In the genomic region with DNA sequence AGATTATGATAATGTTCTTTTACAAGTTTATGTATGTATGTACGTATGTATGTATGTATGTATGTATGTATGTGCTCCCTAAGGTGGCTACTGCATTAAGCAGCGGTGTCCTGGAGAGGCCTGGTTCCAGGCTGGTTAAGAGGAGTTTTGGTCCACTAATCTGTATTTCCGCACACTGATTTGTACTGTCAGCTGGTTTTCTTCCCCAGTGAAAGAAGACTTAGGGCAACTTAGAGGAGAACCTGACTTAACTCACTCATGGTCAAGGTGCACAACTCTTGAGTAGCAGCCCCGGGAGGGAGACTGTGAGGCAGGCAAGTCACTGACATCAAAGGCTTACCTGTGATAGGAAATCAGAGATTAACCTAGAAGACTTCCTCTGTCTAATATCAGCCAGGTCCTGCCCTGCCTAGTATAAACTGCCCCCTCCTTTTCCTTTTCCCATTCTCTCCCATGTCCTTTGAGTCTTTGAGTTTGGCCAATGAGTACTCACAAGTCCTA, we compare ENCODE assay signal across 9 mouse cellular contexts. TPM values are rescaled to one million over a fixed set of nuclear protein-coding genes. Genes with fewer than 3 reads are reported as not detected.
DNase-seq lines count a peak whose midpoint lies in the region; ATAC-seq and TF ChIP-seq lines count a peak whose summit lies in the region.
"Had no signal": no experiment of that assay in that cellular context is flagged by ENCODE, and none has a peak within 500 bp of the region (broad histone marks: within the 10 kb centered on the region; RNA-seq: fewer than 3 reads in every experiment).

No protein-coding gene starts in this region.

- no peak for TF ChIP-seq POLR2A in embryonic fibroblast, embryonic 13.5 days (IDR thresholded peaks at IDR 0.05; ENCODE audit: low read depth, low read length)

- DNase-seq in lung, postnatal 0 days (ENCODE audit: low spot score): no peak
- no peak for DNase-seq in limb, embryonic 11.5 days (ENCODE audit: low spot score)
- no peak for DNase-seq in right cerebral cortex, postnatal 14 days
- DNase-seq in layer of hippocampus, adult 8-10 months (ENCODE audit: low spot score in 2 of 2): no peak

- H3K9me3 ChIP-seq in lung, embryonic 16.5 days (ENCODE audit: control insufficient read depth, low read length): no peaks in the 10 kb centered on the region
- H3K9me3 ChIP-seq in lung, postnatal 0 days (ENCODE audit: low read length): no peaks in the 10 kb centered on the region
- no peaks in the 10 kb centered on the region for H3K9me3 ChIP-seq in limb, embryonic 11.5 days (ENCODE audit: control insufficient read depth, low read length)
- H3K9me3 ChIP-seq in stomach, embryonic 15.5 days: no peaks in the 10 kb centered on the region

- H3K4me1 ChIP-seq in lung, embryonic 16.5 days (replicated peaks; ENCODE audit: control insufficient read depth, insufficient read depth, low read length): peaks cover 23% of the 10 kb centered on the region
- peaks cover 6% of the 10 kb centered on the region; the same call in 1 of the 2 replicates for H3K4me1 ChIP-seq in lung, postnatal 0 days (ENCODE audit: insufficient read depth, low read depth, low read length)
- H3K4me1 ChIP-seq in embryonic fibroblast, embryonic 13.5 days (ENCODE audit: control insufficient read depth, insufficient read depth, low read length): peaks cover 3% of the 10 kb centered on the region; the same call in 1 of the 2 replicates
- H3K4me1 ChIP-seq in limb, embryonic 11.5 days (ENCODE audit: control insufficient read depth, insufficient read depth, low read length): 0 out of 2 replicates have a peak, but pooled peaks cover 5% of the 10 kb centered on the region
- H3K4me1 ChIP-seq in stomach, embryonic 15.5 days: peaks cover 8% of the 10 kb centered on the region

- H3K27ac ChIP-seq in lung, embryonic 16.5 days (ENCODE audit: low read length): peak overlapping the region; percentile 84
- no peak overlapping the region for H3K27ac ChIP-seq in lung, postnatal 0 days (ENCODE audit: low read length)
- no peak overlapping the region for H3K27ac ChIP-seq in embryonic fibroblast, embryonic 13.5 days (ENCODE audit: insufficient read depth, low read length)
- H3K27ac ChIP-seq in limb, embryonic 11.5 days (replicated peaks; ENCODE audit: low read depth, low read length): peak overlapping the region; percentile 89
- H3K27ac ChIP-seq in stomach, embryonic 15.5 days: peak overlapping the region; percentile 76

- no peaks in the 10 kb centered on the region for H3K27me3 ChIP-seq in lung, embryonic 16.5 days (ENCODE audit: control insufficient read depth, insufficient read depth, low read depth, low read length)
- H3K27me3 ChIP-seq in lung, postnatal 0 days (replicated peaks; ENCODE audit: insufficient read depth, low read length): no peaks in the 10 kb centered on the region
- no peaks in the 10 kb centered on the region for H3K27me3 ChIP-seq in limb, embryonic 11.5 days (ENCODE audit: control insufficient read depth, insufficient read depth, low read length)
- H3K27me3 ChIP-seq in stomach, embryonic 15.5 days (replicated peaks): no peaks in the 10 kb centered on the region

- peak overlapping the region; percentile 68 for H3K4me2 ChIP-seq in lung, embryonic 16.5 days (ENCODE audit: low read depth, low read length)
- H3K4me2 ChIP-seq in lung, postnatal 0 days (replicated peaks; ENCODE audit: low read depth, low read length): no peak overlapping the region
- H3K4me2 ChIP-seq in limb, embryonic 11.5 days (ENCODE audit: low read depth, severe bottlenecking): peak overlapping the region; percentile 60
- peak overlapping the region; percentile 54 for H3K4me2 ChIP-seq in stomach, embryonic 15.5 days

- H3K4me3 ChIP-seq in lung, embryonic 16.5 days (ENCODE audit: low read length): peak overlapping the region; percentile 62
- H3K4me3 ChIP-seq in lung, postnatal 0 days (ENCODE audit: low read depth, low read length): no peak overlapping the region
- H3K4me3 ChIP-seq in embryonic fibroblast, embryonic 13.5 days (ENCODE audit: insufficient read depth, low read length): peak overlapping the region; percentile 55
- H3K4me3 ChIP-seq in limb, embryonic 11.5 days (ENCODE audit: low read depth, low read length): peak overlapping the region; percentile 40
- peak overlapping the region; percentile 44 for H3K4me3 ChIP-seq in stomach, embryonic 15.5 days (replicated peaks)

- TF ChIP-seq CTCF in lung, postnatal 0 days (IDR thresholded peaks at IDR 0.05): no peak
- TF ChIP-seq CTCF in embryonic fibroblast, embryonic 13.5 days (IDR thresholded peaks at IDR 0.05; ENCODE audit: borderline replicate concordance, insufficient read depth, low read length): no peak

- H3K36me3 ChIP-seq in lung, embryonic 16.5 days (ENCODE audit: control insufficient read depth, insufficient read depth, low read length): no peaks in the 10 kb centered on the region
- H3K36me3 ChIP-seq in lung, postnatal 0 days (ENCODE audit: insufficient read depth, low read length): no peaks in the 10 kb centered on the region
- no peaks in the 10 kb centered on the region for H3K36me3 ChIP-seq in limb, embryonic 11.5 days (ENCODE audit: control insufficient read depth, insufficient read depth, low read length)
- no peaks in the 10 kb centered on the region for H3K36me3 ChIP-seq in stomach, embryonic 15.5 days

- TF ChIP-seq EP300 in lung, postnatal 0 days (IDR thresholded peaks at IDR 0.05): no peak

- ATAC-seq in lung, embryonic 16.5 days (ENCODE audit: low read depth): no peak
- no peak for ATAC-seq in lung, postnatal 0 days
- no peak for ATAC-seq in limb, embryonic 11.5 days (ENCODE audit: insufficient number of reproducible peaks, low FRiP score, low TSS enrichment, low read depth)
- ATAC-seq in stomach, embryonic 15.5 days (ENCODE audit: insufficient read depth, low FRiP score, low read depth): no peak
- ATAC-seq: activated CD4-positive, CD25-positive, alpha-beta regulatory T cell, adult 4 months had no signal

- WGBS in lung, embryonic 16.5 days: 65% methylated on average over 4 of the region's 4 CpGs
- WGBS in lung, postnatal 0 days: 75% methylated on average over 4 of the region's 4 CpGs
- WGBS in limb, embryonic 11.5 days: 83% methylated on average over 4 of the region's 4 CpGs
- WGBS in stomach, embryonic 15.5 days: 69% methylated on average over 4 of the region's 4 CpGs

- H3K9ac ChIP-seq in lung, embryonic 16.5 days (ENCODE audit: low read length): peak overlapping the region; percentile 75
- H3K9ac ChIP-seq in lung, postnatal 0 days (replicated peaks; ENCODE audit: low read depth): no peak overlapping the region
- H3K9ac ChIP-seq in limb, embryonic 11.5 days (ENCODE audit: low read length): peak overlapping the region; percentile 78; the same call in 1 of the 2 replicates
- H3K9ac ChIP-seq in stomach, embryonic 15.5 days: peak overlapping the region; percentile 52; the same call in 1 of the 2 replicates

RNA-seq across cellular contexts. Expression of a gene that starts 2.0 kb away (rescaled TPM):
- polyA plus RNA-seq in lung, embryonic 16.5 days (2015; fragmentation: Nextera tagmentation; extraction: Ambion mirVana): 3.6 and 4.7 TPM in 2 replicates
- polyA plus RNA-seq in lung, postnatal 0 days (2015; fragmentation: Nextera tagmentation; extraction: Ambion mirVana): 1.8 and 2.2 TPM in 2 replicates
- 10.0 and 16.5 TPM in 2 replicates for polyA plus RNA-seq in embryonic fibroblast, embryonic 13.5 days (2011; ENCODE audit: insufficient read length, low read depth, missing spikeins)
- polyA plus RNA-seq in limb, embryonic 11.5 days (2014; fragmentation: Nextera tagmentation; extraction: Ambion mirVana): 9.2 and 10.6 TPM in 2 replicates
- 5.6 and 8.7 TPM in 2 replicates for polyA plus RNA-seq in stomach, embryonic 15.5 days (2015; fragmentation: Nextera tagmentation; extraction: Ambion mirVana)
- total RNA-seq in layer of hippocampus, adult 8-10 months (2022): 1 to 10 TPM; 6.1 to 7.7 (median 6.7) TPM

RNA-seq across cellular contexts. Expression of a gene that starts 3.2 kb away (rescaled TPM):
- polyA plus RNA-seq in lung, embryonic 16.5 days (2015; fragmentation: Nextera tagmentation; extraction: Ambion mirVana): 37.6 and 61.6 TPM in 2 replicates
- 168 and 196 TPM in 2 replicates for polyA plus RNA-seq in lung, postnatal 0 days (2015; fragmentation: Nextera tagmentation; extraction: Ambion mirVana)
- not detected in 2 replicates for polyA plus RNA-seq in embryonic fibroblast, embryonic 13.5 days (2011; ENCODE audit: insufficient read length, low read depth, missing spikeins)
- 28.8 and 40.7 TPM in 2 replicates for polyA plus RNA-seq in limb, embryonic 11.5 days (2014; fragmentation: Nextera tagmentation; extraction: Ambion mirVana)
- polyA plus RNA-seq in stomach, embryonic 15.5 days (2015; fragmentation: Nextera tagmentation; extraction: Ambion mirVana): 50.4 and 70.5 TPM in 2 replicates
- 100 to 1,000 TPM; 165 to 230 (median 195) TPM for total RNA-seq in layer of hippocampus, adult 8-10 months (2022)

RNA-seq across cellular contexts. Expression of a gene that starts 8.4 kb away (rescaled TPM):
- 16.9 and 21.5 TPM in 2 replicates for polyA plus RNA-seq in lung, embryonic 16.5 days (2015; fragmentation: Nextera tagmentation; extraction: Ambion mirVana)
- polyA plus RNA-seq in lung, postnatal 0 days (2015; fragmentation: Nextera tagmentation; extraction: Ambion mirVana): 56.2 and 60.0 TPM in 2 replicates
- polyA plus RNA-seq in embryonic fibroblast, embryonic 13.5 days (2011; ENCODE audit: insufficient read length, low read depth, missing spikeins): 9.2 and 11.1 TPM in 2 replicates
- 14.6 and 15.5 TPM in 2 replicates for polyA plus RNA-seq in limb, embryonic 11.5 days (2014; fragmentation: Nextera tagmentation; extraction: Ambion mirVana)
- polyA plus RNA-seq in stomach, embryonic 15.5 days (2015; fragmentation: Nextera tagmentation; extraction: Ambion mirVana): 23.0 and 26.2 TPM in 2 replicates
- 1 to 10 TPM in 3 of 4 experiments, not detected in 1; 3.4 to 9.9 (median 4.4) TPM for total RNA-seq in layer of hippocampus, adult 8-10 months (2022)

RNA-seq across cellular contexts. Expression of a gene that starts 9.6 kb away (rescaled TPM):
- 1.0 and 2.3 TPM in 2 replicates for polyA plus RNA-seq in lung, embryonic 16.5 days (2015; fragmentation: Nextera tagmentation; extraction: Ambion mirVana)
- polyA plus RNA-seq in lung, postnatal 0 days (2015; fragmentation: Nextera tagmentation; extraction: Ambion mirVana): 0.77 TPM in 1 of 2 replicates, not detected in the other
- polyA plus RNA-seq in embryonic fibroblast, embryonic 13.5 days (2011; ENCODE audit: insufficient read length, low read depth, missing spikeins): not detected in 2 replicates
- 0.28 TPM in 1 of 2 replicates, not detected in the other for polyA plus RNA-seq in limb, embryonic 11.5 days (2014; fragmentation: Nextera tagmentation; extraction: Ambion mirVana)
- 1.9 and 2.5 TPM in 2 replicates for polyA plus RNA-seq in stomach, embryonic 15.5 days (2015; fragmentation: Nextera tagmentation; extraction: Ambion mirVana)
- total RNA-seq in layer of hippocampus, adult 8-10 months (2022): not detected
- total RNA-seq: left cerebral cortex, postnatal 10 days had no signal
- polyA plus RNA-seq: activated CD4-positive, CD25-positive, alpha-beta regulatory T cell, adult 4 months had no signal

RNA-seq across cellular contexts. Expression of a gene that starts 16.0 kb away (rescaled TPM):
- polyA plus RNA-seq in lung, embryonic 16.5 days (2015; fragmentation: Nextera tagmentation; extraction: Ambion mirVana): 7.5 and 8.8 TPM in 2 replicates
- 2.3 and 4.0 TPM in 2 replicates for polyA plus RNA-seq in lung, postnatal 0 days (2015; fragmentation: Nextera tagmentation; extraction: Ambion mirVana)
- 1.1 and 1.2 TPM in 2 replicates for polyA plus RNA-seq in embryonic fibroblast, embryonic 13.5 days (2011; ENCODE audit: insufficient read length, low read depth, missing spikeins)
- 7.2 and 7.6 TPM in 2 replicates for polyA plus RNA-seq in limb, embryonic 11.5 days (2014; fragmentation: Nextera tagmentation; extraction: Ambion mirVana)
- 8.0 and 8.8 TPM in 2 replicates for polyA plus RNA-seq in stomach, embryonic 15.5 days (2015; fragmentation: Nextera tagmentation; extraction: Ambion mirVana)
- 1 to 10 TPM; 6.3 to 8.1 (median 7.5) TPM for total RNA-seq in layer of hippocampus, adult 8-10 months (2022)

Comparison
In these comparisons a context has a peak if more than half of its experiments do, and no peak if none do; other contexts are left out.
1. H3K27ac ChIP-seq: peak in lung, embryonic 16.5 days (single experiment), limb, embryonic 11.5 days (single experiment) and stomach, embryonic 15.5 days (single experiment); none in lung, postnatal 0 days (single experiment) and embryonic fibroblast, embryonic 13.5 days (single experiment).
2. RNA of a gene that starts 3.2 kb away (polyA plus RNA-seq): 168 to 196 TPM in lung, postnatal 0 days, 50.4 to 70.5 TPM in stomach, embryonic 15.5 days, 28.8 to 40.7 TPM in limb, embryonic 11.5 days and 37.6 to 61.6 TPM in lung, embryonic 16.5 days; not detected in embryonic fibroblast, embryonic 13.5 days; every median in the first group is over 10 times any median in the second.